Mouse (Mus musculus): ENCODE results near the gene Gfra1. TPM values are rescaled to one million over a fixed set of nuclear protein-coding genes. Genes with fewer than 3 reads are reported as not detected.

The Gfra1 gene
- polyA plus RNA-seq, 1 experiment = not detected

DNA sequence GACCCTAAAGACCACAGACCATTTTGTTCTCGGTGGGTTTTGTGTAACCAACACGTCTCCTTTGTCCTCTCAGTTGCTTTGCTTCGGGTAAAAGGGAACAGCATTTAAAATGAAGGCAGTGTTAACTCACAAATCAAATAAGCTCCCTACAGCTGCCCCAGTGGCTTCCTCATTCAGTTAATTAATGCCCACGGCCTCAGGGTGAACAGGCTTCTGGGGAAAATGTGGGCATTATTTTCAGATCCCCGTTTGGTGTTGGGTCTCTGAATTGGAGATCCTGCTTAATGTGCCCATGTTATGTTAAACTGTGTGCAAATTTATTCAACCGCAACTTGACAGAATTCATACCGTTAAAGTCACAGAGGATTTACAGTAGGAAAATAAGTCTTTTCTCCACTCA, 110.6 kb downstream of the Gfra1 start:
- H3K4me3 ChIP-seq (ENCODE audit: insufficient read depth, low read length) = no peak overlapping the region
- no peak for TF ChIP-seq POLR2A (IDR thresholded peaks at IDR 0.05; ENCODE audit: borderline replicate concordance, low read depth, low read length)
- no peak for TF ChIP-seq CTCF (IDR thresholded peaks at IDR 0.05; ENCODE audit: low read depth, low read length)

DNA sequence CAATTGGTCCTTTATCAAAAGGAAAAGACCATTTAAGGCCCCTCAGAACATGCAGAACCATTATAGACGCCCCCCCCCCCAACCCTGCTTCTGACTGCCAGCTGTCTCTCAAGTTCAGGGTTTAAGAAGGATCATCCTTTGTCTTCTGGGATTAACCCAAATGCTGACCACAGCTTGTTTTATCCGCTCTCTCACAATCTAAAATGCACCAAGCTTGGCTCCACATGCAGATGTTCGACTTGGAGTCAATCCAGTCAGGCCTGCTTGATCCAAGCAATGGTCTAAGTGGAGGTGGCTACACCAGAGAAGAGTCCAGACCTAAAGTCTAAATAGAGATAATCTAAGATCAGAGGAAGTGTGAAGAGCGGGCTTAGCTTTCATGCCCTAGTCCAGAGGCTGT, 114.4 kb downstream of the Gfra1 start:
- Histone ChIP-seq H3K4me3 (ENCODE audit: insufficient read depth, low read length) (no peak overlapping the region), H3K27ac (ENCODE audit: insufficient read depth, low read depth, low read length) (no peak overlapping the region), H3K4me1 (ENCODE audit: control insufficient read depth, insufficient read depth, low read length) (no peaks in the 10 kb centered on the region)
- TF ChIP-seq POLR2A (IDR thresholded peaks at IDR 0.05; ENCODE audit: borderline replicate concordance, low read depth, low read length) (no peak), CTCF (IDR thresholded peaks at IDR 0.05; ENCODE audit: low read depth, low read length) (no peak)

More for the DNA sequence above, 110.6 kb downstream of the Gfra1 start:
- Histone ChIP-seq H3K4me1 (ENCODE audit: control insufficient read depth, insufficient read depth, low read length) (no peaks in the 10 kb centered on the region), H3K27ac (ENCODE audit: insufficient read depth, low read depth, low read length) (no peak overlapping the region)

DNA sequence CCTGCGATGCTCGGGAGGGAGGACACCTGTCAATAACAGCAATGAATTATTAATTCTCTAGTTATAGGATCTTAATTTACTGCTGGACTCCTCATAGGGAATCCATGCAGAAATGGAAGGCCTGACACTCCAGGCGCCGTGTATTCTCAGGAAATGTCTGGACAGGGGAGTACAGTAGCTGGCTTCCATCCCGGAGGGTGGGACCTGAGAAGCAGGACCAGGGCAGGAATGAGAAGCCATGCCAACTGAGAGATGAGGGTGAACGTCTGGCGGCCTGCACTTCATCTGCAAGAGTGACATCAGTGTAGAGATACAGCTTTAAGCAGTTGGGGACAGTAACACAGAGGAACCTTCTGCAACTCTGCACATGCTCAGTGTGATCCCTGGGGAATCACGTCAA, 115.5 kb downstream of the Gfra1 start:
- no peak overlapping the region for H3K27ac ChIP-seq (ENCODE audit: insufficient read depth, low read depth, low read length)
- no peak overlapping the region for H3K4me3 ChIP-seq (ENCODE audit: insufficient read depth, low read length)
- TF ChIP-seq POLR2A (IDR thresholded peaks at IDR 0.05; ENCODE audit: borderline replicate concordance, low read depth, low read length) = no peak
- no peak for TF ChIP-seq CTCF (IDR thresholded peaks at IDR 0.05; ENCODE audit: low read depth, low read length)
- H3K4me1 ChIP-seq (ENCODE audit: control insufficient read depth, insufficient read depth, low read length) = no peaks in the 10 kb centered on the region

DNA sequence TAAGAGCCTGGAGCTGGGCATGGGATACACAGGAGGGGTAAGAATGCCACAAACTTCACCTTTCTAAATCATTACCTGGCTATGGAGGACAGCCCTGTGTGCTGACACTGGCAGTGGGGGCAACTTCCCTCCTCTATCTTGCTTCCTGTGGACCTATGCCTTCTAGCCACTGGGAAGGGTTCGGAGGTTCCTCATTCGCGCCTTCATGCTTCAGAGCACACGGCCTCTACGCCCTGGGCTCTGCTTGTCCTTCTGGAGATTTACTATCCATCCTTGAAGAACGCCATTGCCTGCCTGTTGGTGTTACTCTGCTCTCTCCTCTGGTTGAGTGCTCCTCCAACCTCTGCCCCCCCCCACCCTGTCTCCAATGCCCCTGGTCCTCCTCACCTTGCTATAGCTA, 118.9 kb downstream of the Gfra1 start:
- Histone ChIP-seq H3K4me3 (ENCODE audit: insufficient read depth, low read length) (no peak overlapping the region), H3K4me1 (ENCODE audit: control insufficient read depth, insufficient read depth, low read length) (no peaks in the 10 kb centered on the region), H3K27ac (ENCODE audit: insufficient read depth, low read depth, low read length) (no peak overlapping the region)
- no peak for TF ChIP-seq POLR2A (IDR thresholded peaks at IDR 0.05; ENCODE audit: borderline replicate concordance, low read depth, low read length)
- TF ChIP-seq CTCF (IDR thresholded peaks at IDR 0.05; ENCODE audit: low read depth, low read length) = no peak

DNA sequence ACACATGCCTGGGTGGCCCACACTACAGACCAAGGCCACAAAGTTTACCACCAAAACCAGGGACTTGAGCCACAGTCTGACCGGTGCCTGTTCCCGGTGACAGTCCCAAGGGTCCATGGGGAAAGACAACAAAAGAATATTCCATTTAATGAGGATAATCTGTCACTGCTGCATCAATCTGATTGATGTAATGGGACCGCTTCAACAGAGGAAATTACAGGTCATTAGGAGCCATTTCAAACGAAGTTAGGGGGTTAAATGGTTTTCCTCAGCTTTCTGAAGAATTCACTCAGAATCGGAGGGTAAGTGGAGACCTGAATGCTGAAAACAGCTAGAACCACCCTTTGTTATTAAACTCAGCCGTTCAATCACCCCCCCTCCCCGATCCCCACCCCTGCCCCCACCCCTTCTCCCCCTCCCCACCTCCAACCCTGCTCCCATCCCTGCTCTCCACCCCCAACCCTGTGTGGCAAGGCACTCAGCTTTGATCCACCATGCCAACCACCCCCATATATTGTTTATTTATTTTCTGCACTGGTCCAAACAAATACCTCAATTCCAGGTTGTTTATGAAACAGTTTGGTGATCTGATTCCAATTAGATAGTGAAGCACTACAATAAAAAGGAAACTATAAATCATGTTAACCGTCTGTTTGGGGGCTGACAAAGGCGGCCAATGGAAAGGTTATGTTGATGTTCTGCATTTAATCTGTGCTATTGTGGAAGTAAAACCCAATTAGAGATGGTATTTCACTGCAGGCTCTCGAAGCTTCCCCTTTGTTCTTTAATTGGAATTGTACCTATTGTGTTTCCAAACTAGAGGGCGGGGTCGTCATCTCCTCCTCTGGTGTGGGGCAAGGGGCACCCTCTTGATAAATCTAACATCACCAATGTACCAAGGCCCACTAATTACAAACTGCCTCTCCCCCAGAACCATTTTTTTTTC, 119.9 kb downstream of the Gfra1 start:
- TF ChIP-seq POLR2A (IDR thresholded peaks at IDR 0.05; ENCODE audit: borderline replicate concordance, low read depth, low read length) = no peak
- TF ChIP-seq CTCF (IDR thresholded peaks at IDR 0.05; ENCODE audit: low read depth, low read length) = no peak
- Histone ChIP-seq H3K4me1 (ENCODE audit: control insufficient read depth, insufficient read depth, low read length) (no peaks in the 10 kb centered on the region), H3K27ac (ENCODE audit: insufficient read depth, low read depth, low read length) (no peak overlapping the region), H3K4me3 (ENCODE audit: insufficient read depth, low read length) (no peak overlapping the region)

DNA sequence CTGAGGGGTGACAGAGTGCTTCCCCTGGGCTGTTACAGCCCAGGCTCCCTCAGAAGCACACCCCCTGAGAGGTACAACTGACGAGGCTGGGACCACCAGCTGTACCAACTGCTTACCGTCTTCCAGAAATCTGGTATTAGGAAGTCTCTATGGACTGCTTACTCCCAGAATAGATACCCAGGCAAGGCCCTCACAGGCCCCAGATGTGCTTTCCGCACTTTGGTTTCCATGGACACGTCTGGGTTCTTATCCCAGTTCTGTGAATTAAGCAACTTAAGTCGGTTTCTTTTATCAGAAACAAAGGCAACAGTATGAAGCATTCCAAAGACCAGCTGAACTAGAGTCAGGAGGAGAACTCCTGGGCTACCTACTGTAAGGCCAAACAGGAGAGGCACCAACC, 126.4 kb downstream of the Gfra1 start:
- Histone ChIP-seq H3K4me3 (ENCODE audit: insufficient read depth, low read length) (no peak overlapping the region), H3K4me1 (ENCODE audit: control insufficient read depth, insufficient read depth, low read length) (no peaks in the 10 kb centered on the region), H3K27ac (ENCODE audit: insufficient read depth, low read depth, low read length) (no peak overlapping the region)
- TF ChIP-seq POLR2A (IDR thresholded peaks at IDR 0.05; ENCODE audit: borderline replicate concordance, low read depth, low read length) = no peak
- no peak for TF ChIP-seq CTCF (IDR thresholded peaks at IDR 0.05; ENCODE audit: low read depth, low read length)

DNA sequence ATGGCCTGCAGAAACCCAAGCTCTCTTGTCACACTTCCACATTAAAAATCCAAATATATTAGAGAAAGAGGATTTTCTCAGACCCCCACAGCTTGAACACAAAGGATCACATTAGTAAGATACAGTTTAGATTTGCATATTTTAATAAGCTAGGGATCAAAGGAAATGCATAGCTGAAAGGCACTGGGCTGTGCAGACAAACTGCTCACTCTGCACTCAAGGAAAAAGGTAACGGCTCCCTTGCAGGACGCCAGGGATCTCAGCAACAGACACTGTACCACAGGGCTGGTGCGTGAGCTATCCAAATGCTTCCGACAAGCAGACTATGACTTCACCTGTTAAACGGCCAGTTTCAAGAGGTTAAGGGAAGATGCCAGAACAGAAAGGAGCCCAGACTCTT, 127.7 kb downstream of the Gfra1 start:
- TF ChIP-seq CTCF (IDR thresholded peaks at IDR 0.05; ENCODE audit: low read depth, low read length) = no peak
- no peak for TF ChIP-seq POLR2A (IDR thresholded peaks at IDR 0.05; ENCODE audit: borderline replicate concordance, low read depth, low read length)
- H3K27ac ChIP-seq (ENCODE audit: insufficient read depth, low read depth, low read length) = no peak overlapping the region
- no peaks in the 10 kb centered on the region for H3K4me1 ChIP-seq (ENCODE audit: control insufficient read depth, insufficient read depth, low read length)
- no peak overlapping the region for H3K4me3 ChIP-seq (ENCODE audit: insufficient read depth, low read length)

DNA sequence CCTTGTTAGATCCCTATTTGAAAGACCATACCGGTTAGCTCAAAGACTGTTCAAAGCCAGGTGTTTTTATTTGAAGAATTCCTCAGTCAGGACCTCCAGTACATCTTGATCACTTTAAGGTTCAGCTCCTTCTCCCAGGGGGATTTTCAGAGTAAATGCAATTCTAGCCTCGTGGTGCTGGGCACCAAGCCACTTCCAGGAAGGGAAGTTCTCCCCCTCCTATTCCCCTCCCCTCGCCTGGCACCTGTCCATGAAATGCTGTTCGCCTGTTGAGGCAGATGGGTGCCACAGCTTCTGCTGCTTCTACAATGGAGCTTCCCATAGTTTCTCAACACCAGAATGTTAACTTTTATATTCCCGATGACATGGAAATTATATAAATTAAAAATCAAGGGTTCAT, 139.2 kb downstream of the Gfra1 start:
- TF ChIP-seq POLR2A (IDR thresholded peaks at IDR 0.05; ENCODE audit: borderline replicate concordance, low read depth, low read length) (no peak), CTCF (IDR thresholded peaks at IDR 0.05; ENCODE audit: low read depth, low read length) (no peak)
- no peak overlapping the region for H3K4me3 ChIP-seq (ENCODE audit: insufficient read depth, low read length)
- no peak overlapping the region for H3K27ac ChIP-seq (ENCODE audit: insufficient read depth, low read depth, low read length)
- no peaks in the 10 kb centered on the region for H3K4me1 ChIP-seq (ENCODE audit: control insufficient read depth, insufficient read depth, low read length)

DNA sequence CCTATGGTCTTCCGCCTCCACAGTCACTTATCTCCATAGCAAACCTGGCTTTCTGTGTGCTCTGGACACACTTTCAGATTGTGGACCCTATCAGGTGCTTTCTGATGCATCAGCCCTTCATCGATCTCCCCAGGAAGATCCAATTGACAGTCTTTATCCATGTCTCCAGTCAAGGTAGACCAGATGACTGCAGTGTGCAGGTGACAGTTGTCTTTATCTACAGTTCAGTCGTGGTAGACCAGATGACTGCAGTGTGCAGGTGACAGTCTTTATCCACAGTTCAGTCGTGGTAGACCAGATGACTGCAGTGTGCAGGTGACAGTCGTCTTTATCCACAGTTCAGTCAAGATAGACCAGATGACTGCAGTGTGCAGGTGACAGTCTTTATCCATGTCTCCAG, 140.0 kb downstream of the Gfra1 start:
- H3K27ac ChIP-seq (ENCODE audit: insufficient read depth, low read depth, low read length) = no peak overlapping the region
- TF ChIP-seq CTCF (IDR thresholded peaks at IDR 0.05; ENCODE audit: low read depth, low read length) = no peak
- no peak for TF ChIP-seq POLR2A (IDR thresholded peaks at IDR 0.05; ENCODE audit: borderline replicate concordance, low read depth, low read length)
- H3K4me3 ChIP-seq (ENCODE audit: insufficient read depth, low read length) = no peak overlapping the region
- no peaks in the 10 kb centered on the region for H3K4me1 ChIP-seq (ENCODE audit: control insufficient read depth, insufficient read depth, low read length)

DNA sequence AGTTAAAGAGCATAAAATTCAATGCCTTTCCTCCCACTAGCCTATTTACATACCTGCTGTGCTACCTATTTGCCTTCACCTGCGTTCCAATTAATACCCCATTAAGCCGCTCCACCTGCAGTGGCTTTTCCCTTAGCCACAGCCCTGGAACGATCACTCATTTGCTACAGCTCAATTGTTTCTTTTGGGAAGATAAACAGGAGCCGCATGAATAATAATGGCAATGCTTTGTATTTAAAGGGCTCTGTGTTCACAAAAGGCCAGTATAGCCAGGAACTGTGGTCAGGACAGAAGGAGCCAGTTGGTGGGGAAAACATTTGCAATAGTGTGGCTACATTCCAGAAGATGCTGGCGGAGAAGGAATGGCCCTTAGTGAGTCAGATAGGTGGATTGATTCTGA, 141.1 kb downstream of the Gfra1 start:
- Histone ChIP-seq H3K4me1 (ENCODE audit: control insufficient read depth, insufficient read depth, low read length) (no peaks in the 10 kb centered on the region), H3K27ac (ENCODE audit: insufficient read depth, low read depth, low read length) (no peak overlapping the region), H3K4me3 (ENCODE audit: insufficient read depth, low read length) (no peak overlapping the region)
- TF ChIP-seq CTCF (IDR thresholded peaks at IDR 0.05; ENCODE audit: low read depth, low read length) = no peak
- no peak for TF ChIP-seq POLR2A (IDR thresholded peaks at IDR 0.05; ENCODE audit: borderline replicate concordance, low read depth, low read length)

Measured in bone marrow macrophage, adult 2 months (primary cell).